In the genomic region with DNA sequence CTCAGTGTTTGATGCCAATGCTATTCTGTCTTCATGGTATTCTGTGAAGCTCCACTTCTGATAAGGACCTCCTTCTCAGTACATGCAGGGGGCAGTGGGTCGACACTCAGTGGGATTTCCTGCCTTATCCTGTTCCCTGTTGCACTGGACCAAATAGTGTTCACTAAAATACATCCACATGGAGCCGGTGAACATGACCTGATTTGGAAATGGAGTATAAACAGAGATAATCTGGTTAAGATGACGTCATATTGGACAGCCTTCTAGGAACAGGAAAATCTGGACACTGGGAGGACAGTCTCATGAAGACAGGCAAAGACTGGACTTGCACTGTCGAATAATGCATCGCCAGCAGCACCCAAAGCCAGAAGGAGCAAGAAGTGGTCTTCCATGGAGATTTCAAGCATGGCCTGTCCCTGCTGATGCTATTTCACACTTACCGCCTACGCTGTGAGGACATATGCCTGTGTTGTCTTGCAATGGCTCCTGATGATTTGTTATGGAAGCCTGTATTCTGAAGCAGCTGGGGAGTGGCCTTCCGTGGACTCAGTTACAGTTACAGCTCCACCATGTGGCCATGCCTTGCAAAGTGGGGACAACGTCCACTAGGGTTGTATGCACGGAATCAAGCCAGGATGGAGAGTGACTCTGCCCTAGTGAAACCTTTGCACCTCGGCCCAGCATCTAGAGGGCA, we compare ENCODE assay signal across 9 mouse cellular contexts. TPM values are rescaled to one million over a fixed set of nuclear protein-coding genes. Genes with fewer than 3 reads are reported as not detected.
A peak's percentile ranks its signal among the peaks of the same experiment; 100 is the strongest.
DNase-seq lines count a peak whose midpoint lies in the region; ATAC-seq and TF ChIP-seq lines count a peak whose summit lies in the region.
"Had no signal": no experiment of that assay in that cellular context is flagged by ENCODE, and none has a peak within 500 bp of the region (broad histone marks: within the 10 kb centered on the region; RNA-seq: fewer than 3 reads in every experiment).

No protein-coding gene starts in this region.

- no peak for ATAC-seq in embryonic facial prominence, embryonic 11.5 days (replicated peaks; ENCODE audit: insufficient number of reproducible peaks, low FRiP score, low TSS enrichment, low read depth)
- ATAC-seq in hindbrain, embryonic 14.5 days (ENCODE audit: low FRiP score), result no peak
- peak; percentile 90 for ATAC-seq in megakaryocyte, adult 5-6 weeks (ENCODE audit: poor library complexity, severe bottlenecking)

- no peak overlapping the region for H3K4me2 ChIP-seq in embryonic facial prominence, embryonic 11.5 days (ENCODE audit: low read depth, low read length)
- no peak overlapping the region for H3K4me2 ChIP-seq in hindbrain, embryonic 14.5 days (replicated peaks)

- intact Hi-C loops in left cerebral cortex, adult 2 months (cut with DNase I), result loop anchor here (2.0 kb wide), 2 partner anchors 54 to 62 kb away; no protein-coding TSS in a partner anchor

- H3K27ac ChIP-seq in spleen, adult 2 months (ENCODE audit: insufficient read depth, low read length), result no peak overlapping the region
- no peak overlapping the region for H3K27ac ChIP-seq in embryonic facial prominence, embryonic 11.5 days (replicated peaks; ENCODE audit: low read depth, low read length)
- H3K27ac ChIP-seq in hindbrain, embryonic 14.5 days, result no peak overlapping the region
- no peak overlapping the region for H3K27ac ChIP-seq in left cerebral cortex, adult 2 months
- H3K27ac ChIP-seq: macrophage had no signal

- peaks cover 2% of the 10 kb centered on the region; the same call in 1 of the 2 replicates for H3K4me1 ChIP-seq in spleen, adult 2 months (ENCODE audit: control insufficient read depth, insufficient read depth, insufficient read length)
- no peaks in the 10 kb centered on the region for H3K4me1 ChIP-seq in embryonic facial prominence, embryonic 11.5 days (ENCODE audit: control insufficient read depth, insufficient read depth, low read length)
- H3K4me1 ChIP-seq in hindbrain, embryonic 14.5 days (replicated peaks; ENCODE audit: control insufficient read depth, insufficient read depth, low read length), result no peaks in the 10 kb centered on the region

- peak; percentile 40 to 51 for DNase-seq in spleen, adult 2 months (ENCODE audit: low read depth in 1 of 2, low spot score in 2 of 2)
- DNase-seq in spleen, postnatal 4 days (ENCODE audit: low spot score in 2 of 2), result no peak
- DNase-seq in adrenal gland, postnatal 10 days, result peak; percentile 75
- DNase-seq in embryonic facial prominence, embryonic 11.5 days (ENCODE audit: low spot score), result peak; percentile 61
- peak; percentile 55 for DNase-seq in hindbrain, embryonic 14.5 days (ENCODE audit: low spot score)
- DNase-seq in left cerebral cortex, adult 2 months (ENCODE audit: extremely low spot score in 1 of 2, low spot score in 2 of 2), result peak in 1 of 2 experiments; percentile 48
- DNase-seq in testis, postnatal 10 days (ENCODE audit: low spot score), result peak; percentile 75

- H3K4me3 ChIP-seq in spleen, adult 2 months (ENCODE audit: extremely low read depth, insufficient read depth, insufficient read length), result no peak overlapping the region
- H3K4me3 ChIP-seq in embryonic facial prominence, embryonic 11.5 days (ENCODE audit: low read depth, low read length), result no peak overlapping the region
- H3K4me3 ChIP-seq in hindbrain, embryonic 14.5 days (replicated peaks; ENCODE audit: low read length), result no peak overlapping the region
- no peak overlapping the region for H3K4me3 ChIP-seq in left cerebral cortex, adult 2 months

- H3K36me3 ChIP-seq in spleen, adult 2 months (ENCODE audit: control insufficient read depth, insufficient read depth, low read length), result peaks cover 36% of the 10 kb centered on the region
- H3K36me3 ChIP-seq in embryonic facial prominence, embryonic 11.5 days (replicated peaks; ENCODE audit: control insufficient read depth, insufficient read depth, low read depth, low read length), result peaks cover 6% of the 10 kb centered on the region; the same call in 1 of the 2 replicates
- H3K36me3 ChIP-seq in hindbrain, embryonic 14.5 days (replicated peaks; ENCODE audit: control insufficient read depth, insufficient read depth), result peaks cover 46% of the 10 kb centered on the region

- TF ChIP-seq CTCF in spleen, adult 2 months (IDR thresholded peaks at IDR 0.05; ENCODE audit: extremely low read depth, insufficient read depth, insufficient read length, insufficient replicate concordance), result peak; percentile 85; the same call in 1 of the 2 replicates
- peak; percentile 66 for TF ChIP-seq CTCF in left cerebral cortex, adult 2 months (IDR thresholded peaks at IDR 0.05)

- no peak for TF ChIP-seq POLR2A in spleen, adult 2 months (IDR thresholded peaks at IDR 0.05; ENCODE audit: low read depth, low read length)

- 70% methylated on average over 11 of the region's 11 CpGs for whole genome bisulfite sequencing in spleen, adult 2 months
- 62% methylated on average over 11 of the region's 11 CpGs for WGBS in embryonic facial prominence, embryonic 11.5 days
- 70% methylated on average over 11 of the region's 11 CpGs for WGBS in hindbrain, embryonic 14.5 days

- H3K9me3 ChIP-seq in embryonic facial prominence, embryonic 11.5 days (replicated peaks; ENCODE audit: control insufficient read depth, low read length), result no peaks in the 10 kb centered on the region
- H3K9me3 ChIP-seq in hindbrain, embryonic 14.5 days (ENCODE audit: control insufficient read depth, low read length), result no peaks in the 10 kb centered on the region

- H3K9ac ChIP-seq in embryonic facial prominence, embryonic 11.5 days (replicated peaks; ENCODE audit: low read length), result no peak overlapping the region
- no peak overlapping the region for H3K9ac ChIP-seq in hindbrain, embryonic 14.5 days

- no peaks in the 10 kb centered on the region for H3K27me3 ChIP-seq in spleen, adult 2 months (ENCODE audit: control insufficient read depth, insufficient read depth, low read length)
- no peaks in the 10 kb centered on the region for H3K27me3 ChIP-seq in embryonic facial prominence, embryonic 11.5 days (ENCODE audit: control insufficient read depth, insufficient read depth, low read length)
- H3K27me3 ChIP-seq in hindbrain, embryonic 14.5 days (ENCODE audit: control insufficient read depth, insufficient read depth, low read length), result no peaks in the 10 kb centered on the region

RNA-seq across cellular contexts. Expression of a gene that starts 10.9 kb away (rescaled TPM):
- polyA plus RNA-seq in spleen, adult 2 months (2012; rRNA removed), result 198 and 350 TPM in 2 replicates
- total RNA-seq in adrenal gland, postnatal 10 days (2021), result 100 to 1,000 TPM in 1 of 2 experiments, 10 to 100 TPM in 1; 93.9 to 145 TPM
- 54.6 and 54.8 TPM in 2 replicates for polyA plus RNA-seq in embryonic facial prominence, embryonic 11.5 days (2014; fragmentation: Nextera tagmentation; extraction: Ambion mirVana)
- 66.6 and 79.8 TPM in 2 replicates for polyA plus RNA-seq in hindbrain, embryonic 14.5 days (2014; fragmentation: Nextera tagmentation; extraction: Ambion mirVana)
- total RNA-seq in left cerebral cortex, adult 2 months (2021), result 10 to 100 TPM; 68.3 to 78.2 TPM
- 71.9 and 76.0 TPM in 2 replicates for total RNA-seq in megakaryocyte, adult 5-6 weeks (2015)
- total RNA-seq in megakaryocyte, adult 5-6 weeks (2017), result 79.4 and 80.9 TPM in 2 replicates

RNA-seq across cellular contexts. Expression of a gene that starts 37.0 kb away (rescaled TPM):
- 47.3 and 58.1 TPM in 2 replicates for polyA plus RNA-seq in spleen, adult 2 months (2012; rRNA removed)
- total RNA-seq in adrenal gland, postnatal 10 days (2021), result 1 to 10 TPM; 2.8 TPM
- polyA plus RNA-seq in embryonic facial prominence, embryonic 11.5 days (2014; fragmentation: Nextera tagmentation; extraction: Ambion mirVana), result 0.08 and 0.14 TPM in 2 replicates
- polyA plus RNA-seq in hindbrain, embryonic 14.5 days (2014; fragmentation: Nextera tagmentation; extraction: Ambion mirVana), result 0.22 and 0.31 TPM in 2 replicates
- under 1 TPM; 0.51 to 0.59 TPM for total RNA-seq in left cerebral cortex, adult 2 months (2021)
- 29.2 and 32.2 TPM in 2 replicates for total RNA-seq in megakaryocyte, adult 5-6 weeks (2015)
- 27.4 and 28.2 TPM in 2 replicates for total RNA-seq in megakaryocyte, adult 5-6 weeks (2017)

Comparison
In these comparisons a context has a peak if more than half of its experiments do, and no peak if none do; other contexts are left out.
1. DNase-seq: peak in spleen, adult 2 months (2 of 2), adrenal gland, postnatal 10 days (single experiment), embryonic facial prominence, embryonic 11.5 days (single experiment), hindbrain, embryonic 14.5 days (single experiment) and testis, postnatal 10 days (single experiment); none in spleen, postnatal 4 days (0 of 2).
2. RNA of a gene that starts 37.0 kb away (total RNA-seq): 27.4 to 32.2 TPM in megakaryocyte, adult 5-6 weeks; 2.8 TPM in adrenal gland, postnatal 10 days and 0.51 to 0.59 TPM in left cerebral cortex, adult 2 months; every median in the first group is over 4 times any median in the second.